Mouse (Mus musculus) Patski (cell line): ENCODE data around the gene Recql5. TPM values are rescaled to one million over a fixed set of nuclear protein-coding genes. Genes with fewer than 3 reads are reported as not detected.
A peak's percentile ranks its signal among the peaks of the same experiment; 100 is the strongest.

ENCODE experiments used
- ATAC-seq: fragments of 100-300 bp; one replicate; pipeline ENCODE4 v1.8.0; 2021
- CTCF ChIA-PET: fragments of 350-600 bp; sonication (Branson Sonifier 250); formaldehyde crosslinking; loops from one replicate; lab custom pipeline; 2022; ENCODE audit warnings: inconsistent platforms; lab: Charles Lee
- POLR2A ChIA-PET: fragments of 350-600 bp; sonication (Branson Sonifier 250); formaldehyde crosslinking; loops from one replicate; lab custom pipeline; 2022; ENCODE audit warnings: antibody characterized with exemption, inconsistent platforms; lab: Charles Lee
- DNase-seq: peaks from one replicate; pipeline ENCODE4 v3.0.0-alpha.2; 2011; ENCODE audit warnings: low read depth, low spot score
- H3K27me3 ChIP-seq: fragments of 371-371 bp; one replicate; pipeline ENCODE4 v1.5.1; 2021
- CTCF ChIP-seq: fragments of 100-300 bp; IDR thresholded peaks from one replicate; pipeline ENCODE4 v1.5.1; 2021
- in situ Hi-C: fragments of 300-500 bp; cut with MboI; formaldehyde crosslinking; loops from 3 replicates; pipeline ENCODE4 v1.11.1; 2018; ENCODE audit warnings: low pct_unique_long_range_greater_than_20kb, mixed read lengths
- polyA plus RNA-seq: library from polyadenylated mRNA; unstranded; gene quantifications from one replicate; pipeline ENCODE4 v1.2.3, GENCODE M21; 2021

Recql5 gene
- polyA plus RNA-seq, 1 experiment from 2014 or later, result 20.9 TPM

DNA sequence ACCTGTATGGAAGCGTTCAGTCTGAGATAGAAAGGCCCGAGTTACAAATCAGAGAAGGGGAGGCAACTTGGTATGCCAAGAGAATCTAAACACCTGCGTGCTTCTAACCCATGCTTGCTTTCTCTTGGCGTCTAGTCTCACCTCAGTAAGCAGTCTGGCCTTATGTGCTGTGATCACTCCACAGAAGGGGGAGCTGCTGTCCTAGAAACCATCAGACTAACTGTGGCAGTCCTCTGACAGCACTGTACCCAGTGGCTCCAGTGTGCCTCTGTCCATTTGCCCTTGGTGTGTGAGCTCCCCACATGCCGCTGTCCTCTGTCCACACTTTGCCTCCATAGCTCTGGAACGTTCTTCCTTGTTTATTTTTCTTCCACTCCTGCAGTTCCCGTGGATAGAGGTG lies 8.7 kb upstream of the Recql5 start:
- CTCF ChIA-PET, result interaction anchor here (1.1 to 1.4 kb wide), 5 partner anchors 13 to 189 kb away, joined by 3 to 6 read pairs (median 4); partner anchors contain the start of gene Trim65
- TF ChIP-seq CTCF, result no peak
- H3K27me3 ChIP-seq, result no peaks in the 10 kb centered on the region
- ATAC-seq (no peak), DNase-seq (no peak)
- in situ Hi-C loops, result loop anchor here (25.0 kb wide), 1 partner anchor 520 kb away; the partner anchor contains the start of gene Qrich2
- POLR2A ChIA-PET, result no interaction called here

DNA sequence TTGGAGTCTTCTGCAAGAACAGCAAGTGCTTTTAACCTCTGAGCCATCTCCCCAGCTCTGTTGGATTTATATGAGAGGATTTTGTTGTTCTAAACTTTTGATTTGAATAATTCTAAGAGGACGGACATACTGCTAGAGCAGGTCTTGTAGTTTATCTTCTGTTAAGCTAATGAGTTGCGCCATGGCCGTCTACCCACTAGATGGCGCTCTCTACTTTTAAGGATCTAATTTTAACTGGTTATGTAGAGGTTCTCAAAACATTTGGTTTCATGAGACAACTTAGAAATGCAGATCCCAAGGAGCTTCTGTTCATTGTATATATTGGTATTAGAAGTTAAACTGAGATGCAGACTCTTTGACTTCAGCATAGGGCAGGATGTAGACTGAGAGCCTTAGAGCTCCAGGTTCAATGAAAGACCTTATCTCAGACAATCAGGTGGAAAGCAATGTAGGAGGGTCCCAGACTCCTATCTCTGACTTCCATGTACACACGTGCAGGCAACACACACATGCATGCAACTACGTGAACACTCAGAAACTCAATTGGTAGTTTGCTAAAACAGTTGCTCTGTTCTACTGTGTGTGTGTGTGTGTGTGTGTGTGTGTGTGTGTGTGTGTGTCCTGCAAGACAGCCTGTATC lies 6.5 kb upstream of the Recql5 start:
- no peak for DNase-seq
- in situ Hi-C loops, result loop anchor here (5.0 to 25.0 kb wide), 2 partner anchors 57 to 522 kb away; partner anchors contain the start of gene Qrich2
- no peak for TF ChIP-seq CTCF
- CTCF ChIA-PET, result interaction anchor here (0.6 to 2.7 kb wide), 16 partner anchors 9 to 74 kb away, joined by 3 to 17 read pairs (median 4); no protein-coding TSS in a partner anchor
- ATAC-seq, result no peak
- H3K27me3 ChIP-seq, result no peaks in the 10 kb centered on the region
- POLR2A ChIA-PET, result interaction anchor here (0.8 kb wide), 2 partner anchors 60 to 73 kb away, joined by 3 to 5 read pairs; partner anchors contain the start of gene Galk1

DNA sequence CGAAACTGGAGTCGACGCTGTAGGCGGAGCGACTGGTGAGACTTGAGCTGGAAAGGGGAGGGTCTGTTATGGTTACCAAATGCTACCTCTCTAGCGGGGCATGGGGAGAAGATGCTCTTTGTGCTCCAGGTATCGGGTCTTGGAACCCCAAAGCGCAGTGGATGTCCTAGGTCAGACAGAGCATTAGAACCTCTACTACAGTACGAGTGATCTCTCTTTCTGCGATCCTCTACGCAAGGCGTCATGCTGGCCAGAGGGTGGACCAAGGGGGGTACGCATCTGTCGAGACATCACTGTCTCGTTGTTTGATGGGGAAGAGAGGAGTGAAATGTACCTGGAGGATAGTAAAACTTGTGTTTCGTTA lies 452 bp upstream of the Recql5 start:
- ChIA-PET POLR2A (no interaction called here), CTCF (interaction anchor here (1.5 kb wide), 1 partner anchor 73 kb away, joined by 4 read pairs; no protein-coding TSS in a partner anchor)
- DNase-seq (no peak), ATAC-seq (peak; percentile 33)
- no peak for TF ChIP-seq CTCF
- H3K27me3 ChIP-seq, result no peaks in the 10 kb centered on the region
- in situ Hi-C loops, result loop anchor here (25.0 kb wide), 1 partner anchor 529 kb away; the partner anchor contains the start of gene Qrich2

DNA sequence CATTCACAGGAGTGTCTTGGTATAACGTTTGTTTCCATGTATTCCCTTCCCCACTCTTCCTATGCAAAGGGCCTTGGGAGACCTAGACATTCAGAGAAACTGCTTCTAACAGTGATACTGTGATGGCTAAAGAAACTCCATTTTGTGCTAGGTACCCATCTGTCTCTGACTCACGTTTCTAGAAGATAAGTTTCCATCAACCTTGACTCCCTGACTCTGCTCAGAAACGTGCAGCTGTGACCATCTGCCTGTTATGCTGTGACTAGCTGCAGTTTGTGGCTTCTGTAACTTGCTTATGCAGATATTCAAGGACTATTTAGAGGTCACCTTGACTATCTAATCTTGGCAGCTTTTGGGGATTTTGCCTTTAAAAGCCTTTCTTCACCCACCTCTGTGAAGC lies 2.0 kb downstream of the Recql5 start:
- DNase-seq, result no peak
- H3K27me3 ChIP-seq, result no peaks in the 10 kb centered on the region
- ChIA-PET CTCF (no interaction called here), POLR2A (no interaction called here)
- TF ChIP-seq CTCF, result no peak
- ATAC-seq, result no peak
- in situ Hi-C loops, result loop anchor here (25.0 kb wide), 1 partner anchor 531 kb away; the partner anchor contains the start of gene Qrich2

DNA sequence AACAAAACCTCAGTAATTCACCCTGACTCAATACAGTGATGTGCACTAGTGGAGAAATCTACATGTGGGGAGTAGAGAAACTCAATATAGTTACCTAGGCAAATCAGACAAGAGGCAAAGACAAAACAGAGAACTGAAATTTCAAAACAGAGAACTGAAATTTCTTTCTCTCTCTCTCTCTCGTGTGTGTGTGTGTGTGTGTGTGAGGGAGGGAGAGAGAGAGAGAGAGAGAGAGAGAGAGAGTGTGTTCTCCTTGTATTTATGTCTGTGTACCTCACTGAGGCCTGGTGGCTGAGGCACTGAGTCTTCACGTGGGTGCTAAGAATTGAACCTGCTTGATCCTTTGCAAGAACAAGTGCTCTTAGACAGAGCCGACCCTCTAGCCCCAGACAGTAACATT lies 3.5 kb downstream of the Recql5 start:
- DNase-seq (no peak), ATAC-seq (no peak)
- in situ Hi-C loops, result loop anchor here (25.0 kb wide), 1 partner anchor 532 kb away; the partner anchor contains the start of gene Qrich2
- TF ChIP-seq CTCF, result no peak
- H3K27me3 ChIP-seq, result no peaks in the 10 kb centered on the region
- ChIA-PET POLR2A (interaction anchor here (0.7 kb wide), 1 partner anchor 14 kb away, joined by 3 read pairs; no protein-coding TSS in a partner anchor), CTCF (interaction anchor here (1.2 kb wide), 1 partner anchor 10 kb away, joined by 4 read pairs; no protein-coding TSS in a partner anchor)

DNA sequence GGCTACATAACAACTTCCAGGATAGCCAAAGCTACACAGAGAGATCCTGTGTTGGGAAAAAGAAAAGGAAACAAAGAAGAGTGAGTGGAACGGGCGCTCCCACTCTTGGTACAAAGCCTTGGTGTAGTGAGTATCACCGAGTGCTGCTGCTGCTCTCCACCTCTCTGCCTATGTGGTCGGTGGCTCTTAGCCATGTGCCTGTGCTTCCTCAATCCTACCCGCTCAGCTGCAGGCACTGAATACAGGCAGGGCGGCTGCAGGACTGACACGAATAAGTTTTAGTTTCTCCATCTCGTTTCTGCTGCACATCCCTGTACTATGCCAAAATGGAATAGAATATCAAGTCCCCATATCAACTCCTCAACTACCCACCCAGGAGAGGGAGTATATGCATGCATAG lies 4.2 kb downstream of the Recql5 start:
- no peaks in the 10 kb centered on the region for H3K27me3 ChIP-seq
- DNase-seq (no peak), ATAC-seq (no peak)
- ChIA-PET CTCF (no interaction called here), POLR2A (interaction anchor here (0.5 kb wide), 1 partner anchor 13 kb away, joined by 3 read pairs; no protein-coding TSS in a partner anchor)
- no peak for TF ChIP-seq CTCF
- in situ Hi-C loops, result loop anchor here (25.0 kb wide), 1 partner anchor 533 kb away; the partner anchor contains the start of gene Qrich2

DNA sequence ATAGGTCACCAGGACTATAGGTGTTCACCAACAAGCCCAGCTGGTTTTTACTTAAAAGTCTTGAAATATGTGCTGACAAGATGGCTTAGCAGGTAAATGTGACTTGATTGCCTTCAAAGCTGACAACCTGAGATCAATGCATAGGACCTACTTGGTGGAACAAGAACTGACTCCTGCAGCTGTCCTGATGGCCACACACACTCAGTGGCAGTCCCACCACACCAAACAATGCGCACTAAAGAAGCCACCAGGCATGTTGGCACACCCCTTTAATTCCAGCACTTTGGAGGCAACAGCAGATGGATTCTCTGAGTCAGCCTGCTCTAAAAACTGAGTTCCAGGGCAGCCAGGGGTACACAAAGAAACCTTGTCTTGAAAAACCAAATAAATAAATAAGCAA lies 11.3 kb downstream of the Recql5 start:
- no peak for ATAC-seq
- ChIA-PET POLR2A (no interaction called here), CTCF (interaction anchor here (1.1 to 1.9 kb wide), 3 partner anchors 11 to 78 kb away, joined by 4 to 8 read pairs (median 5); no protein-coding TSS in a partner anchor)
- TF ChIP-seq CTCF, result no peak
- no peaks in the 10 kb centered on the region for H3K27me3 ChIP-seq
- DNase-seq, result no peak
- in situ Hi-C loops, result no loop called here

DNA sequence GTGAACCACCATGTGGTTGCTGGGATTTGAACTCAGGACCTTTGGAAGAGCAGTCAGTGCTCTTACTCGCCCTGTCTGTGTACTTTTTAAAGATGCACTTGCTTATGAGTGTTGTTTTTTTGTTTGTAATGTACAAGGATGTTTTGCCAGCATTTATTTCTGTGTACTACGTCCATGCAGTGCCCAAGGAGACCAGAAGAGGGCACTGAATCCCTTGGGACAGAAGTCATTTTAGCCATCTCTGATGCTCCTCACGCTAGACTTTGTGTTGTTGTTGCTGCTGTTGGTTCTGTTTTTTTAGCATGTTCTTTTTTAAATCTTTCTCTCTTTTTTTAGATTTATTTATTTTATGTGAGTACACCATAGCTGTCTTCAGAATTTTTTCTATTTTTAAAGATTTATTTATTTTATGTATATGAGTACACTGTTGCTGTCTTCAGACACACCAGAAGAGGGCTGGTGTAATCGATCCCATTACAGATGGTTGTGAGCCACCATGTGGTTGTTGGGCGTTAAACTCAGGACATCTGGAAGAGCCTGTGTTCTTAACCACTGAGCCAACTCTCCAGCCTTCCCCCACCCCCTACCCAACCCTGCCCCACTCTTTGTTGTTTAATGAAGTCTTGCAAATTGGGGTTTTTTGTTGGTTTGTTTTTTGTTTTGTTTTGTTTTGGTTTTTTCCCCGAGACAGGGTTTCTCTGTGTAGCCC lies 13.0 kb downstream of the Recql5 start:
- POLR2A ChIA-PET, result no interaction called here
- ATAC-seq, result no peak
- CTCF ChIA-PET, result interaction anchor here (1.2 to 1.8 kb wide), 2 partner anchors 9 to 17 kb away, joined by 4 read pairs; no protein-coding TSS in a partner anchor
- no peak for DNase-seq
- in situ Hi-C loops, result no loop called here
- H3K27me3 ChIP-seq, result no peaks in the 10 kb centered on the region
- peak; percentile 80 for TF ChIP-seq CTCF

DNA sequence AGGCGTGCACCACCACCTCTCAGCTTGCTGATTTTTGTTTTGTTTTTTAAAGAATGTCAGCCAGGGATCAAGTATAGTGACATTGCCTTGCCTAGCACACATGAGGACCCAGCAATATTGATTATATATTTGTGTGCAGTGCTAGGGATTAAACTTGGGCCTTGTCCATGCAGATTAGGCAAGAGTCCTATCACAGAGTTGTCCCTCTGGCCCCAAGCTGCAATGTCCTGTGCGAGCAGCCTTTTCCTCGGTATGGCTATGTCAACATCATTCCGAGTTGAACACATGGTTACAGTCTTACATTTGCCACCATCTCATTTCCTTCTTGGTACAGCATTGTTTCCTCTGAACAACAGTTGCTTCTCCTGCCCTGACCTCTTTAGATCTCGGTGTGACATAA lies 14.2 kb downstream of the Recql5 start:
- CTCF ChIA-PET, result no interaction called here
- in situ Hi-C loops, result no loop called here
- POLR2A ChIA-PET, result no interaction called here
- ATAC-seq, result no peak
- TF ChIP-seq CTCF, result no peak
- H3K27me3 ChIP-seq, result no peaks in the 10 kb centered on the region
- DNase-seq, result no peak

DNA sequence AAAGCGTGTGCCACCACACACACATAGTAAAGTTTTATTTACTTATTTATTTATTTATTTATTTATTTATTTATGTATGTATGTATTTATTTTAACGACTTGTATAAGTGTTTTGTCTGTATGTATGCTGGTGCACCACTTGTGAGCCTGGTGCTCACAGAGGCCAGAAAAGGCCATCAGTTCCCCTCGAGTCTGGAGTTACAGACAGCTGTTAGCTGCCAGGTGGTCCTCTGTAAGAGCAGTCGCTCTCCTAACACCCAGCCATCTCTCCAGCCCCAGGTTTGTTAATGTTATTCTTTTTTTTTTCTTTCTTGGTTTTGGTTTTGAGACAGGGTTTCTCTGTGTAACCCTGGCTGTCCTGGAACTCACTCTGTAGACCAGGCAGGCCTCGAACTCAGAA lies 14.6 kb downstream of the Recql5 start:
- POLR2A ChIA-PET, result no interaction called here
- DNase-seq (no peak), ATAC-seq (no peak)
- CTCF ChIA-PET, result no interaction called here
- in situ Hi-C loops, result no loop called here
- TF ChIP-seq CTCF, result no peak
- no peaks in the 10 kb centered on the region for H3K27me3 ChIP-seq
